Mouse (Mus musculus) cerebellum, adult 2 months (tissue): ENCODE results near the gene Ap3m1.

ENCODE experiments used
- CTCF ChIP-seq: fragments of 200-500 bp; IDR thresholded peaks from 2 replicates; pipeline ENCODE4 v1.5.1; 2011; ENCODE audit warnings: low read depth, mild to moderate bottlenecking, control low read depth, low read length, moderate library complexity, borderline replicate concordance; ENCODE audit not compliant: insufficient read depth
- POLR2A ChIP-seq: fragments of 200-500 bp; IDR thresholded peaks from 2 replicates; pipeline ENCODE4 v1.6.1; 2011; ENCODE audit warnings: low read length, control low read depth, borderline replicate concordance; ENCODE audit not compliant: insufficient read depth

DNA sequence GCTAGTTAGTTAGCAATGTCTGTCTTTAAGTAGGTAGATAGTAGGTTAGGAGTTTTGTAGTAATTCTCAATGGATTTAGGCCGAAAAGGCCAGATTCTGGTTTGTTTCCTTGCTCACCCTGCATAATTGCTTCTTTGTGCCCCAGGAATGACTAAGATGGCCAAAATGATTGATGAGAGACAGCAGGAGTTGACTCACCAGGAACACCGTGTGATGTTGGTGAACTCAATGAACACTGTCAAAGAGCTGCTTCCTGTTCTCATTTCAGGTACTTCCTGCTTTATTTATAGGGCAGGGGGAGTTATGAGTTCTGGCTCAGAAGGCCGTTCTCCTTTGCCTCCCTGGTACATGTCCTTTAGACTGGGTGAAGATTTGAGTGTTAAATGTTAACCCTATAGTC, 66.8 kb downstream of the Ap3m1 start:
- no peak for TF ChIP-seq CTCF
- no peak for TF ChIP-seq POLR2A
